Mouse (Mus musculus) liver, adult 2 months (tissue): ENCODE results near the gene Crispld2.

Experiments used
- CTCF ChIP-seq: fragments of 200-500 bp; IDR thresholded peaks from 2 replicates; pipeline ENCODE4 v1.5.1; 2011; ENCODE audit warnings: low read depth, low read length, control low read depth
- POLR2A ChIP-seq: fragments of 200-500 bp; IDR thresholded peaks from 2 replicates; pipeline ENCODE4 v1.6.1; 2011; ENCODE audit warnings: low read length, control low read depth; ENCODE audit not compliant: insufficient read depth; ENCODE audit errors: extremely low read depth

GRCm38 (mm10) chr8:119997266-119997665 lies 5.0 kb downstream of the Crispld2 start:
- no peak for TF ChIP-seq CTCF
- no peak for TF ChIP-seq POLR2A
